Mouse (Mus musculus) hindbrain, embryonic 11.5 days (tissue): ENCODE data around the gene Hdac10. TPM values are rescaled to one million over a fixed set of nuclear protein-coding genes. Genes with fewer than 3 reads are reported as not detected.

Source experiments
- polyA plus RNA-seq: library from polyadenylated mRNA; unstranded; fragments of >200 nt; fragmentation: Nextera tagmentation; extraction: Ambion mirVana; gene quantifications from 2 replicates; pipeline ENCODE4 v1.2.1, GENCODE M21; 2014

Hdac10 gene
- polyA plus RNA-seq, 1 experiment from 2014 or later, result 9.4 TPM

Other genes with a start within 250 kb of the Hdac10 start
- 0.15 TPM in 1 of 2 replicates, not detected in the other for gene Ttll8, start 174.3 kb downstream of the Hdac10 start, polyA plus RNA-seq
- gene Mlc1, start 149.7 kb downstream of the Hdac10 start, polyA plus RNA-seq, result 3.7 and 4.1 TPM in 2 replicates
- 0.15 TPM in 1 of 2 replicates, not detected in the other for gene Mov10l1, start 145.8 kb downstream of the Hdac10 start, polyA plus RNA-seq
- 0.33 and 0.94 TPM in 2 replicates for gene Panx2, start 69.0 kb downstream of the Hdac10 start, polyA plus RNA-seq
- 39.5 and 42.1 TPM in 2 replicates for gene Trabd, start 53.6 kb downstream of the Hdac10 start, polyA plus RNA-seq
- gene Selenoo, start 39.6 kb downstream of the Hdac10 start, polyA plus RNA-seq, result 17.2 and 20.4 TPM in 2 replicates
- gene Tubgcp6, start 5.6 kb downstream of the Hdac10 start, polyA plus RNA-seq, result 17.5 and 17.6 TPM in 2 replicates
- gene Mapk12, start 12.0 kb upstream of the Hdac10 start, polyA plus RNA-seq, result 16.5 and 17.8 TPM in 2 replicates
- gene Mapk11, start 20.9 kb upstream of the Hdac10 start, polyA plus RNA-seq, result 38.5 and 40.4 TPM in 2 replicates
- gene Plxnb2, start 52.1 kb upstream of the Hdac10 start, polyA plus RNA-seq, result 97.4 and 104 TPM in 2 replicates
- gene Dennd6b, start 67.8 kb upstream of the Hdac10 start, polyA plus RNA-seq, result 28.3 and 31.2 TPM in 2 replicates
- 42.1 and 46.0 TPM in 2 replicates for gene Ppp6r2, start 82.9 kb upstream of the Hdac10 start, polyA plus RNA-seq
- 57.4 and 66.4 TPM in 2 replicates for gene Sbf1, start 186.6 kb upstream of the Hdac10 start, polyA plus RNA-seq
- gene Adm2, start 194.0 kb upstream of the Hdac10 start, polyA plus RNA-seq, result 0.12 TPM in 1 of 2 replicates, not detected in the other
- gene Miox, start 205.7 kb upstream of the Hdac10 start, polyA plus RNA-seq, result not detected in 2 replicates
- gene Lmf2, start 227.0 kb upstream of the Hdac10 start, polyA plus RNA-seq, result 25.4 and 26.8 TPM in 2 replicates
- 133 and 140 TPM in 2 replicates for gene Ncaph2, start 227.0 kb upstream of the Hdac10 start, polyA plus RNA-seq
- 7.4 and 7.9 TPM in 2 replicates for gene Sco2, start 245.1 kb upstream of the Hdac10 start, polyA plus RNA-seq
- 1.4 and 1.7 TPM in 2 replicates for gene Tymp, start 248.3 kb upstream of the Hdac10 start, polyA plus RNA-seq